Mouse (Mus musculus): ENCODE data around the gene Tm4sf4. TPM values are rescaled to one million over a fixed set of nuclear protein-coding genes. Genes with fewer than 3 reads are reported as not detected.

Gene Tm4sf4
- polyA plus RNA-seq, 1 experiment from 2014 or later, result not detected

DNA sequence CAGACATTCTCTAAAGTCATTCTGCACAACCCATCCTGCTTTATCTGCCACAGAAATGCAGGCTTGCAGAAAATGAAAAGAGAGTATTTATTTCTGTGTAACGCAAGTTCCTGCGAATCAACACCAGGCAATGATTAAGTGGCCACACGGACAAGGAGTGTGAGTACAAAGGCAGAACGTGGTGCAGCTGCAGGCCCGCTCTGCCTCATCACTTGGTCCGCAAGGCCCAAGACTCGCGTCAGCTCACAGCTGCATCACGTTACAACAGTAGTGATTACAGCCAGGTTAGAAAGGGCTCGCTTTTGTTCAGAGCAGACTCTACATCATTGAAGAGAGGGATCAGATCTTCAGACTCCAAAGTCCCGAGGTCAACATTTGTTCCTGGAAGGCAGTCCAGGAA is 33.5 kb downstream of the Tm4sf4 start:
- H3K36me3 ChIP-seq (replicated peaks; ENCODE audit: control insufficient read depth, insufficient read depth, low read depth, low read length), result no peaks in the 10 kb centered on the region
- DNase-seq (ENCODE audit: low spot score), result peak; percentile 64
- peak; percentile 83; the same call in 1 of the 2 replicates for ATAC-seq (replicated peaks; ENCODE audit: insufficient number of reproducible peaks, low FRiP score, low TSS enrichment, low read depth)

GRCm38 (mm10) chr3:57463302-57463701 is 38.2 kb downstream of the Tm4sf4 start:
- 75% methylated on average over 4 of the region's 4 CpGs for WGBS
- ATAC-seq (replicated peaks; ENCODE audit: insufficient number of reproducible peaks, low FRiP score, low TSS enrichment, low read depth), result no peak
- no peaks in the 10 kb centered on the region for H3K9me3 ChIP-seq (replicated peaks; ENCODE audit: control insufficient read depth, low read length)
- no peak for DNase-seq (ENCODE audit: low spot score)
- no peak overlapping the region for H3K27ac ChIP-seq (replicated peaks; ENCODE audit: low read depth, low read length)
- H3K36me3 ChIP-seq (replicated peaks; ENCODE audit: control insufficient read depth, insufficient read depth, low read depth, low read length), result no peaks in the 10 kb centered on the region
- no peak overlapping the region for H3K4me3 ChIP-seq (ENCODE audit: low read depth, low read length)
- no peak overlapping the region for H3K4me2 ChIP-seq (ENCODE audit: low read depth, low read length)
- no peaks in the 10 kb centered on the region for H3K4me1 ChIP-seq (ENCODE audit: control insufficient read depth, insufficient read depth, low read length)
- H3K27me3 ChIP-seq (ENCODE audit: control insufficient read depth, insufficient read depth, low read length), result no peaks in the 10 kb centered on the region
- H3K9ac ChIP-seq (replicated peaks; ENCODE audit: low read length), result no peak overlapping the region

More for the DNA sequence above, 33.5 kb downstream of the Tm4sf4 start:
- H3K4me1 ChIP-seq (ENCODE audit: control insufficient read depth, insufficient read depth, low read length), result no peaks in the 10 kb centered on the region
- H3K4me2 ChIP-seq (ENCODE audit: low read depth, low read length), result no peak overlapping the region
- H3K27ac ChIP-seq (replicated peaks; ENCODE audit: low read depth, low read length), result no peak overlapping the region
- H3K4me3 ChIP-seq (ENCODE audit: low read depth, low read length), result no peak overlapping the region
- WGBS, result 37% methylated on average over 11 of the region's 11 CpGs
- no peaks in the 10 kb centered on the region for H3K27me3 ChIP-seq (ENCODE audit: control insufficient read depth, insufficient read depth, low read length)
- H3K9ac ChIP-seq (replicated peaks; ENCODE audit: low read length), result no peak overlapping the region
- no peaks in the 10 kb centered on the region for H3K9me3 ChIP-seq (replicated peaks; ENCODE audit: control insufficient read depth, low read length)

DNA sequence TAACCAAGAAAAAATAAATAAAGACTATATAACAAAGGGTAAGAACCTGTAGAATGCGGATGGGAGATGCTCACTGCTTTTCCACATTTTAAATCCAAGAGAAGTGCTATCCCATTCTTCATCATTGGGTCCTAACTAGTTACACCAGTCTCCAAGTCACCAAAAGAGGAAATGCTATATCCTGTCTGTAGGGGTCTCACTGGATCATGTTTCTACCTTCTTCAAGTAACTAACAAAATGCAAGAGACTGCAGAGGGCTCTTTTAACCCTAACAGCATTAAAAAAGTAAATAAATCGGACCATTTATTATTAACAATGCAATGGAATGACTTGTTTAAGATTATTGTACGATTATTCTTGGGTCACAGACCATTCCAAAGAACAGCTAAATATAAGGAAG is 41.2 kb downstream of the Tm4sf4 start:
- no peaks in the 10 kb centered on the region for H3K36me3 ChIP-seq (replicated peaks; ENCODE audit: control insufficient read depth, insufficient read depth, low read depth, low read length)
- H3K4me1 ChIP-seq (ENCODE audit: control insufficient read depth, insufficient read depth, low read length), result no peaks in the 10 kb centered on the region
- no peak overlapping the region for H3K4me2 ChIP-seq (ENCODE audit: low read depth, low read length)
- DNase-seq (ENCODE audit: low spot score), result peak; percentile 49
- H3K9me3 ChIP-seq (replicated peaks; ENCODE audit: control insufficient read depth, low read length), result no peaks in the 10 kb centered on the region
- H3K27ac ChIP-seq (replicated peaks; ENCODE audit: low read depth, low read length), result no peak overlapping the region
- no peaks in the 10 kb centered on the region for H3K27me3 ChIP-seq (ENCODE audit: control insufficient read depth, insufficient read depth, low read length)
- H3K4me3 ChIP-seq (ENCODE audit: low read depth, low read length), result no peak overlapping the region
- WGBS, result 65% methylated on average over 3 of the region's 3 CpGs
- ATAC-seq (replicated peaks; ENCODE audit: insufficient number of reproducible peaks, low FRiP score, low TSS enrichment, low read depth), result no peak
- no peak overlapping the region for H3K9ac ChIP-seq (replicated peaks; ENCODE audit: low read length)

DNA sequence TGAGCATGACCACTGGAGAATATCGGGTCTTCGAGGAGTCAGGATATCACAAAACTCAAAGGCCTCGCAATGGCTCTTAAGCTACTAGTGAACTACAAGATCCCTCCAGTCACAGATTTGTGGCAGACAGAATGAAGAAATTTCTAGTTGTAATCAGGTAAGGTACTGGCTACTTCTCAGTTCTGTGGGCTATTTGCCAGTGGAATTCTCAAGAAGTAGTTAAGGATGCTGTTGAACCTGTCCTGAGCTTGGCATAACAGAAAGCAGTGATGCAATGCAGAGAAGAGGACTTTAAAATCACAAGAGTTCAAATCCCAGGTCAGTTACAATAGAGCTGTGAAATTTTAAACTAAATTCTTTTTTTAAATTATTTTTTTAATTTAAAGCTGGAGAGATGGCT is 44.2 kb downstream of the Tm4sf4 start:
- no peak for ATAC-seq (replicated peaks; ENCODE audit: insufficient number of reproducible peaks, low FRiP score, low TSS enrichment, low read depth)
- Histone ChIP-seq H3K27me3 (ENCODE audit: control insufficient read depth, insufficient read depth, low read length) (no peaks in the 10 kb centered on the region), H3K4me2 (ENCODE audit: low read depth, low read length) (no peak overlapping the region), H3K27ac (replicated peaks; ENCODE audit: low read depth, low read length) (no peak overlapping the region), H3K9ac (replicated peaks; ENCODE audit: low read length) (no peak overlapping the region), H3K4me3 (ENCODE audit: low read depth, low read length) (no peak overlapping the region), H3K9me3 (replicated peaks; ENCODE audit: control insufficient read depth, low read length) (no peaks in the 10 kb centered on the region), H3K4me1 (ENCODE audit: control insufficient read depth, insufficient read depth, low read length) (peaks cover 3% of the 10 kb centered on the region; the same call in 1 of the 2 replicates), H3K36me3 (replicated peaks; ENCODE audit: control insufficient read depth, insufficient read depth, low read depth, low read length) (no peaks in the 10 kb centered on the region)
- 96% methylated on average over 3 of the region's 3 CpGs for WGBS
- DNase-seq (ENCODE audit: low spot score), result no peak

DNA sequence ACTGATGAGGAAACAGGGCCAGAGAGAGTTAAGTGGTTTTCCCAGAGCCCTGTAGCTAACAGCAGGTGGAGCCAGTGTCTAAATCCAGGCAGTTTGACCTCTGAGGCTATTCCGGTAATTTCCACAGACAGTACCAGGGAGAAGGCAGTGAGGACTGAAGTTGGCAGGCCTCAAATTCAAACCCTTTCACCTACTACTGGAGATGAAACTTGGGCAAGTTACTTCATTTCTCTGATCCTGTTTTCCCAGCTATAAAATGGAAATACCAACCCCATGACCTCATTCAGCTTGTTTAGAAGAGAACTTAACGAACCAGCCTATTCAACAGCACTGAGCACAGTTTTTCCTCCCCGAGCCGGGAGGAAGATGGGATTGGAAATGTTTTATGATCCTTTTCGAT is 45.2 kb downstream of the Tm4sf4 start:
- Histone ChIP-seq H3K9ac (replicated peaks; ENCODE audit: low read length) (no peak overlapping the region), H3K36me3 (replicated peaks; ENCODE audit: control insufficient read depth, insufficient read depth, low read depth, low read length) (no peaks in the 10 kb centered on the region), H3K4me1 (ENCODE audit: control insufficient read depth, insufficient read depth, low read length) (peaks cover 3% of the 10 kb centered on the region; the same call in 1 of the 2 replicates), H3K4me2 (ENCODE audit: low read depth, low read length) (no peak overlapping the region), H3K4me3 (ENCODE audit: low read depth, low read length) (no peak overlapping the region), H3K27me3 (ENCODE audit: control insufficient read depth, insufficient read depth, low read length) (no peaks in the 10 kb centered on the region), H3K9me3 (replicated peaks; ENCODE audit: control insufficient read depth, low read length) (no peaks in the 10 kb centered on the region), H3K27ac (replicated peaks; ENCODE audit: low read depth, low read length) (no peak overlapping the region)
- 32% methylated on average over 5 of the region's 5 CpGs for WGBS
- peak; percentile 73 for DNase-seq (ENCODE audit: low spot score)
- ATAC-seq (replicated peaks; ENCODE audit: insufficient number of reproducible peaks, low FRiP score, low TSS enrichment, low read depth), result no peak

- H3K4me3 ChIP-seq (ENCODE audit: low read depth, low read length), result no peak overlapping the region
- H3K36me3 ChIP-seq (replicated peaks; ENCODE audit: control insufficient read depth, insufficient read depth, low read depth, low read length), result no peaks in the 10 kb centered on the region
- no peaks in the 10 kb centered on the region for H3K9me3 ChIP-seq (replicated peaks; ENCODE audit: control insufficient read depth, low read length)
- 0 out of 2 replicates have a peak, but pooled peaks have one; percentile 19 for ATAC-seq (replicated peaks; ENCODE audit: insufficient number of reproducible peaks, low FRiP score, low TSS enrichment, low read depth)
- H3K27me3 ChIP-seq (ENCODE audit: control insufficient read depth, insufficient read depth, low read length), result no peaks in the 10 kb centered on the region
- H3K27ac ChIP-seq (replicated peaks; ENCODE audit: low read depth, low read length), result peak overlapping the region; percentile 52; the same call in 1 of the 2 replicates
- peak overlapping the region; percentile 19 for H3K4me2 ChIP-seq (ENCODE audit: low read depth, low read length)
- H3K4me1 ChIP-seq (ENCODE audit: control insufficient read depth, insufficient read depth, low read length), result peaks cover 3% of the 10 kb centered on the region; the same call in 1 of the 2 replicates
- peak; percentile 61 for DNase-seq (ENCODE audit: low spot score)
- WGBS, result 4% methylated on average over 15 of the region's 15 CpGs
- H3K9ac ChIP-seq (replicated peaks; ENCODE audit: low read length), result no peak overlapping the region
These were observed 46.0 kb downstream of the Tm4sf4 start for GRCm38 (mm10) chr3:57470981-57471601.

GRCm38 (mm10) chr3:57472407-57472806 is 47.3 kb downstream of the Tm4sf4 start:
- H3K4me3 ChIP-seq (ENCODE audit: low read depth, low read length), result no peak overlapping the region
- no peaks in the 10 kb centered on the region for H3K27me3 ChIP-seq (ENCODE audit: control insufficient read depth, insufficient read depth, low read length)
- no peak overlapping the region for H3K9ac ChIP-seq (replicated peaks; ENCODE audit: low read length)
- no peaks in the 10 kb centered on the region for H3K9me3 ChIP-seq (replicated peaks; ENCODE audit: control insufficient read depth, low read length)
- WGBS, result 39% methylated on average over 4 of the region's 4 CpGs
- H3K4me2 ChIP-seq (ENCODE audit: low read depth, low read length), result no peak overlapping the region
- H3K27ac ChIP-seq (replicated peaks; ENCODE audit: low read depth, low read length), result no peak overlapping the region
- ATAC-seq (replicated peaks; ENCODE audit: insufficient number of reproducible peaks, low FRiP score, low TSS enrichment, low read depth) (peak; percentile 81), DNase-seq (ENCODE audit: low spot score) (peak; percentile 80)
- H3K36me3 ChIP-seq (replicated peaks; ENCODE audit: control insufficient read depth, insufficient read depth, low read depth, low read length), result no peaks in the 10 kb centered on the region
- peaks cover 3% of the 10 kb centered on the region; the same call in 1 of the 2 replicates for H3K4me1 ChIP-seq (ENCODE audit: control insufficient read depth, insufficient read depth, low read length)

DNA sequence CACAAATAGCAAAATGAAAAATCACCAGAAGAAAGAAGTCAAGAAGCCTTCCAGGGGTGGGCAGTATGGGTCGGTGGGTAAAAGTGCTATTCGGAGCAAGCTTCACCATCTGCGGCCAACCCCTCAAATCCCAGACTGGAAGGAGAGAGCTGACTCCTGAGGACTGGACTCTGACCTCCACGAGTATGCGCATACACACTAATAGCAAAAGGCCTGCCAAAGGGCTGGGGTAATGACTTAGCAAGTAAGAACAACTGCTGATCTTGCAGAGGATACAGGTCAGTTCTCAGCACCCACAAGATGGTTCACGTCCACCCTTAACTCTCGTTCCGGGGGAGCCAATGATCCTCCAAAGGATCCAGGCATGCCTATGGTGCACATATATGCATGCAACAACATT is 49.3 kb downstream of the Tm4sf4 start:
- Histone ChIP-seq H3K36me3 (replicated peaks; ENCODE audit: control insufficient read depth, insufficient read depth, low read depth, low read length) (no peaks in the 10 kb centered on the region), H3K9ac (replicated peaks; ENCODE audit: low read length) (no peak overlapping the region), H3K4me2 (ENCODE audit: low read depth, low read length) (no peak overlapping the region), H3K27me3 (ENCODE audit: control insufficient read depth, insufficient read depth, low read length) (no peaks in the 10 kb centered on the region), H3K4me3 (ENCODE audit: low read depth, low read length) (no peak overlapping the region), H3K27ac (replicated peaks; ENCODE audit: low read depth, low read length) (no peak overlapping the region), H3K9me3 (replicated peaks; ENCODE audit: control insufficient read depth, low read length) (no peaks in the 10 kb centered on the region), H3K4me1 (ENCODE audit: control insufficient read depth, insufficient read depth, low read length) (peaks cover 3% of the 10 kb centered on the region; the same call in 1 of the 2 replicates)
- WGBS, result 92% methylated on average over 8 of the region's 8 CpGs
- DNase-seq (ENCODE audit: low spot score) (no peak), ATAC-seq (replicated peaks; ENCODE audit: insufficient number of reproducible peaks, low FRiP score, low TSS enrichment, low read depth) (no peak)
